Mouse (Mus musculus): Measurements from ENCODE around the gene Tmem212.
"Not testable (repeated sequence)": the region's sequence is repeated elsewhere in the genome, so short reads cannot be mapped to it uniquely, and the experiment has no call there.

Gene Tmem212

DNA sequence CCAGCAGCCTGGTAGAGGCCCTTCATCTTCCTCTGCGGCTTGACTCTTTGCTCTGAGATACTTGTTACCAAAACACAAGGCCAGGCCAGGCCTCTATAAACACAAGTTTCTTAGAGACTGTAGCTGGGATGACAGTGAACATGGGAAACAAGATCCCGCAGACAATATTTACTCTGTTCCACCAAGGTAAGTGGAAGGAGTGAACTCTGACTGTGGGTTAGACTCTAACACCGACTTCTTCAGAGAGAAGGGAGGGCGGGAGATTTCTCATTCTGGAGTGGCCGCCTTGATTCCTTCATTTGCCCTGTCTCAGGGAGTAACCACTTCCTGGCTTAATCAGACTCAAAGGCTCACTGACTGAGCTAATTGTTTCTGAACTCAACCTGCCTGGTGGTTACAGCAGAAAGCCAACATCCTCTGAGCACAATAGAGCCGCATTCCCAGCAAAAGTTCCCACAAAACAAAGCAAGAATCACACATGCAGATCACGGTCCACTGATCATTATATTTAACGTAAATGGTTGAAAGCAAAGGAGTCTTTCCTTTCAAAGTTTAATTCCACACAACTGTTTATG, at the start of gene Tmem212:
Gene Tmem212, minus strand, starts transcription at position 51 of the 575 bp plus-strand sequence.
- in situ Hi-C loops (cut with MboI): no loop called here

GRCm38 (mm10) chr3:27945397-27945796, 49.2 kb upstream of the Tmem212 start:
- in situ Hi-C loops (cut with MboI): not testable (repeated sequence)

GRCm38 (mm10) chr3:27942991-27943390, 46.8 kb upstream of the Tmem212 start:
- in situ Hi-C loops (cut with MboI): no loop called here

GRCm38 (mm10) chr3:27941634-27942033, 45.5 kb upstream of the Tmem212 start:
- in situ Hi-C loops (cut with MboI): no loop called here

DNA sequence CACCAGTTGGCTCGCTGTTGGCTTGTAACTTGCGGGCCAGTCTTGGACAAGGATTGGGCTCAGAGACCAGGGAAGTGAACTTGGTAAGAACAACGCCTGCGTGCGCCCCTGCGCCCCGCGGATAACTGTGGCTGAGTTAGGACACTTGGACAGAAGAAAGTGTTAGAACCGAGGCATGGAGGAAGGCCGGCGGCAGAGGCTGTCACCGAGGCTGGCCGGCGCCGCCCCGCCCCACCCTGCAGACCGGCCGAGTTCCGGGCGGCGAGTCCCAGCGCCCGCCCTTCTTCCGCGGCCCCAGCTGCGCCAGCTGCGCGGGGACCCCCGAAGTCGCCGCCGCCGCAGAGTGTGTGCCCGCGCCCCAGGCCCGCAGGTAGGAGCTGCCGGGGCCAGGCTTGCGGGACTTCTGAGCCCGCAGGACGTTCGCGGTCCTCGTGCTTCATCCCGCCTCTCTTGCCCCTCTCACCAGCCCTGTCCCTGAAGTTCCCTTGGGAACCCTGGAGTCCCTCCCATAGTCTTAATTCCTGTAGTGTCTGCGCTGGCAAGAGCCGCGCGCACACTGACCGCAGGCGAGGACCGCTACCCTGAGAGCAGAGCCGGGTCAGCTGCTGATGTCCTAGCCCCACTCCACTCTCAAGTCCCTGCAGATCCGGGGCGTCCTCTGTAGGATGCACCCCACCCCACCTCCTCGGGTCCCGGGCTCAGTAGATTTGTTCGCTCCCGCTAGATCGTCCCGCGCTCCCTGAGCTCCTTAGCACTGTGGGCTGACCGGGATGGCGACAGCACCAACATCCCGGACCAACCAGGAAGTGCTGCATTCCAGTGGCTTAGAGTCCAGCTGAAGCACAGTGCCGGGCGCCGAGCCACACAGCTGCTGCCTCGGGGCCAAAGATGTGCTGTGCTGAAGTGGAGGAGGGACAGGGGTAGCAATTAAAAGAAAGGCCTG, 42.5 kb upstream of the Tmem212 start, which contains the start of gene Pld1:
Gene Pld1, plus strand, starts transcription at position 315 of the 943 bp plus-strand sequence.
- in situ Hi-C loops (cut with MboI): no loop called here

GRCm38 (mm10) chr3:27937144-27938110, 41.3 kb upstream of the Tmem212 start:
- in situ Hi-C loops (cut with MboI): no loop called here

DNA sequence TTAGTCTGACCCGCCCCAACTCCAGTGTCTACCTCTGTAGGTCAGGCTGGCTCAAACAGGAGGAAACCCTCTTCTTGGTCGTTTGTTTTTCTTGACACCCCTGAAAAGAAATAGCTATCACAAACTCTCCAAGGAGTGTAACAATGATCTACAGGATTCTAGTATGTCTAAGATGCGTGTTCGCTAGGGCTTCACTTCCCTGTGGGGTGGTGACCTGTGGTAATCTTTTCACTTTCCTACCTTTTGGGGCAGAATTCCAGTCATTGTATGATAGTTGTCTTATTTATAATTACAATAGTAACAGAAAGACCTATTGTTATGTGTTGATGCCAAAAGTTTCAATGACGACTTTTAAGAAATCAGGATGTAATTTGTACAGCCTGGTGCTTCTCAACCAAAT, 40.6 kb upstream of the Tmem212 start:
- in situ Hi-C loops (cut with MboI): no loop called here

DNA sequence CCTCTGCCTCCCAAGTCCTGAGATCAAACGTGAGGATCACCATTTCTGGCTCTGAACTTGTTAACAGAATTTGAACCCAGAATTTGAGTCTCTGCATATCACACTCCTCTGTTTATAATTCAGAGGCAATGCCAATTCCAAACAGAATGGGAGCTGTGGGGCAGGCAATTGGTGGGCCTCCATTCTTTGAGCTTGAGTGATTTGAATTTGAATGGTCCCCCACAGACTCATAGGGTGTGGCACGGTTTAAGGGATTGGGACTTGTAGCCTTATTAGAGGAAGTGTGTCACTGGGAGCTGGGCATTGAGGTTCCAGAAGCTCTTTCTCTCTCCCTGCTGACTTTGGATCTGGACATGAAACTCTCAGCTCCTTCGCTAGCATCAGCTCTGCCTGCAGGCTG, 39.5 kb upstream of the Tmem212 start:
- in situ Hi-C loops (cut with MboI): no loop called here

GRCm38 (mm10) chr3:27932391-27932790, 36.2 kb upstream of the Tmem212 start:
- in situ Hi-C loops (cut with MboI): no loop called here

DNA sequence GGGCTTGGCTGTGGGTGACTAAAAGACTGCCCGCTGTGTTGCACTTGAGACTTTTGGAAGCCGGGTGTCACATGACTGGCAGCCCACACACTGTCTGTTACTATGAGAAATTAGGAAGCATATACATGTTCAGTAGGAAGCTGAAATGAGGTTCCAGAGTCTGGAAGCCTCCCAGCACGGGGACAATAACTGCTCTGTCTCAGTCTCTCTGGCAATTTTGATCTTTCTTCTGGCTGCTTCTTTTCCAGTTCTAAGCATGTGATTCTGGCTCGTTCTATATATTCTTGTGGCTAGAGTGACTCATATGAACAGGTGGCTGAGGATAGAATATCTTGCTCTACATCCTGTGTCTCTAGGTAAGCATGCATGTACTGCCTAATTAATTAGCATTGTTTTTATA, 33.1 kb upstream of the Tmem212 start:
- in situ Hi-C loops (cut with MboI): no loop called here

GRCm38 (mm10) chr3:27924037-27924436, 27.9 kb upstream of the Tmem212 start:
- in situ Hi-C loops (cut with MboI): no loop called here

GRCm38 (mm10) chr3:27921268-27922020, 25.3 kb upstream of the Tmem212 start:
- in situ Hi-C loops (cut with MboI): no loop called here

DNA sequence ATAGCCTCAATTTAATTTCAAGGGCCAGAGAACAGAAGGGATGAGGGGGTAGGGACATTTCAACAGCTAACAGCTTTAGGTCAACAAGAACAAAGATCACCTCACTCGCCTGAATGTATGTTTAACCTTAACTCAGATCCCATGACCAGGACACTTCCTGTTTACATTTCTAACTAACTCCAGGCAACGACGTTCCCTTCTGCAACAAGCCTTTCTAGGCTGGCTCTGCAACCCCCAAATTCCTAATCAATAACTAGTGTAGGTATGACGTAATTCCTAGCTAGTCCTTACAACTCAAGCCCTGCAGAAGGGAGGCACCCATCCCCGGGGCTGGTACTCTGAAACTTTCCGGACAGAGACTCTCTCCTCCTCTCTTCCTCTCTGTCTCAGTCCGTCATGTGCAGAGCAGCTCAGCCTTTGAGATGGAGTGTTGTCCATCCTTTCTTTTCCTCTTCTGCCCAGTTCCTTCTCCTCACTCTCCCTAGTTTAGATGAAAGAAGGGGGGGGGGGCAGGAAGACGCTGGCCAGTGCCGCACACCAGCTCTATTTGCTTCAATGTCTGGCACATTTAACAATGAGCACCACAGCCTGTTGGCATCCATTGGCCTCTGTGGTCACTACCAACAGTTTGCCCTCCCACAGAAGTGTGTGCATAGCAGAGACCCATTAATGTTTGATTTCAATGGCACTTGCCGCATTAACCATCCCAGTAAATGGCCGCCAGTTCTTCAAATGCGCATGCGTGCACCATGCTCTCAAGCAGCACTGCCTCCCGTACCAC, 22.7 kb upstream of the Tmem212 start:
- in situ Hi-C loops (cut with MboI): no loop called here

GRCm38 (mm10) chr3:27909016-27909415, 12.8 kb upstream of the Tmem212 start:
- in situ Hi-C loops (cut with MboI): no loop called here

DNA sequence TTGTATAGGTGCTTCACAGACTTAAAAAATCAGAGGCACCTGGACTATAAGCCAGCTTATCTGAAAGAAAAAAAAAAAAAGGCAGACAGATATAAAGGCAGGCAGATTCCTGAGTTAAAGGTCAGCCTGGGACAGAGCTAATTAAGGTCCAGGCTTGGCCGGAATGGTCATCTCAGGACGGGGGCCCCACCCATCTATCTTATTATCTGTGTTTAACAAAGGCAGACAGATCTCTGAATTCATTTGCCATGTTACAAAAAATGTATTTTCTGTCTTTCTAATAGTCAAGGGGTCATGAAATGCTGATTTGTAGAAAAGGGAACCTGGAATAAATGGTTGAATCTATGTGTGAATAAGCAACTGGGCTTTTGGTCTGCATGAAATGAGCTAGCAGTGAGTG, 12.1 kb upstream of the Tmem212 start:
- in situ Hi-C loops (cut with MboI): no loop called here

DNA sequence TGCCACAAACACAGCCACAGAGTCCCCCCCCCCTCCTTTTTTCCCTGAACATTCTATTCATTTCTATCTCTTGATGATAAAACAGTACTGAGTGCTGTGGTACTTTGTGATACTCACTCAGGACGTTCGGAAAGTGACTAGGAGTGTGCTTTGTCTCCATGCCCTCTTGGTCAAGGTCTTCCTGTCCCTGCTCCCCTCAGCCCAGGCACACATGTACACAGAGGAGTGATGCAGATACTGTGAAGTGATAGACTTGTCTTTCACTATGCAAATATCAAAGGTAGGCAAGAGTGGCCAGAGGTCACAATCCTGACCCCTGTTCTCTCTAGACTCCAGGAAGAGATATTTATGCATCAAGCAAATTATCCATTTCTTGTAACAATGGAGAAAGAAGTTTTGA, 11.1 kb upstream of the Tmem212 start:
- in situ Hi-C loops (cut with MboI): no loop called here

DNA sequence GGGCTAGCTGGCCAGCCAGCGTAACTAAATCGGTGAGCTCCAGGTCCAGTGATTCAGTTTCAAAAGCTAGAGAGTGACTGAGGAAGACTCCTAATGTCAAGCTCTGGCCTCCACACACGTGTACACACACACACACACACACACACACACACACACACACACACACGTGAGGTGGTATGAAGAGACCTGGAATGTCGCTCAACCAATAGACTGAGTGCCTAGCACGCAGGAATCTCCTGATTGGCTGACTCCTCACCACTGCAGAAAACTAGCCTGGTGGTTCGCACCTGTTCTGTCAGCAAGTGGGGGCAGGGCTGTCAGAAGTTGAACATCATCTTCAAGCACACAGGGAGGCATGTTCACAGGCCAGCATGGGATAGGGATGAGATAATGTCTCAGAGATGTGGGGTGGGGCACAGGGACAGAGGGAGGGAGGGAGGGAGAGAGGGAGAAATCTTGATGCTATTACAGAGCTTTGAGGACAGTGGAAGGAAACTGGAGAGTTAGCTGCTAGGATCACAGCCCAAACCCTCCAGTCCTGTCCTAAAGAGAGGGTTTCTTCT, 10.6 kb upstream of the Tmem212 start:
- in situ Hi-C loops (cut with MboI): no loop called here

DNA sequence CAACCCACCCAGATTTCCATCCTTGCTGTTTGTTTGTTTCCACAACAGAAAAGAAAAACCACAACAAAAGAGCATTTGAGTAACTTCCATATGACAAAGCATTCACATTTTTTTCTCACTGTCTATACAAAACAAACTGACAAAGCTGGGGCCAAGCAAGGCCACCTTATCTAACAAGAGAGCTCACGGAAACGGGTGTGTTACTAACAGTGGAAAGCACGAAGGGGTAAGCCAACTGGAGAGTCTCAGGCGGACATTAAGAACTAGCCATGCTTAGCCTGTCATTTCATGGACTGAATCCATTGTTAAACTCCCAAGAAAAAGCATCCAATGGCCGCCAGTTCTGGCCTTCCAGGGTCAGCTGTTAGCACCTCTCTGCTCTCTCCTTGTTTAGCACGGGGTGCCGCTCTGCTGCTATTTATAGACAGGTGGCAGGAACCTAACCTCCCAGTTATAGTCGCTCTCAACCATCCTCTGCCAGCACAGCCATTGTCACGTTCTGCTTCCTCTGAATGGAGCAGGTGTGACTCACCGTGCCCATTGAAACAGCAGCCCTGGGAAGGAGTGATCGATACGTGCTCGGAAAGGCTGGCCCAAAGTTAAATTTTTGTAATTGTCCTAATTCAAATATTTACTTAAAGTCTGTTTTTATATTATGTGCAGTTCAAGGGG, 8.6 kb upstream of the Tmem212 start:
- in situ Hi-C loops (cut with MboI): no loop called here

DNA sequence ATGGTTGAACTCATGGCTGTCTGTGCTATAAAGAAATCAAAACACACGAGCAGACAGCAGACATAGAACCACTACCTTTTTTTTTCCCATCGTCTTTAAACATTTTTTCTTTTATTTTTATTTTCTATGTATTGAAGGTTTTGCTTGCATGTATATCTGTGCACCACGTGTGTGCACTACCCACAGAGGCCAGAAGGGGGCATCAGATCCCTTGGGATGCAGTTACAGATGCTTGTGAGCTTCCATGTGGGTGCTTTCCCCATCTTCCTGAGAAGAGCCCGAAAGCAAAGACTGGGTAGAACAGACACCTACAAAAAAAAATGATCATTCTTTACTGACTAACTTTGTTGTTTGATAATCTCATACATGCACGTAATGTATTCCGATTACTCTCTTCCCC, 5.7 kb upstream of the Tmem212 start:
- in situ Hi-C loops (cut with MboI): no loop called here

All from mature B cell (primary cell).